Mouse (Mus musculus) cortical plate, adult 2 months (tissue): ENCODE data around the gene Dhrs7b. TPM values are rescaled to one million over a fixed set of nuclear protein-coding genes. Genes with fewer than 3 reads are reported as not detected.
"Not testable (repeated sequence)": the region's sequence is repeated elsewhere in the genome, so short reads cannot be mapped to it uniquely, and the experiment has no call there.

Experiments
- H3K27ac ChIP-seq: fragments of 200-500 bp; 2 replicates; pipeline ENCODE4 v1.5.1; 2012; ENCODE audit warnings: low read length, control low read depth, inconsistent platforms; ENCODE audit not compliant: insufficient read depth
- H3K4me1 ChIP-seq: fragments of 200-500 bp; 2 replicates; pipeline ENCODE4 v1.6.1; 2011; ENCODE audit warnings: low read length; ENCODE audit not compliant: control insufficient read depth, insufficient read depth
- H3K4me3 ChIP-seq: fragments of 200-500 bp; 2 replicates; pipeline ENCODE4 v1.5.1; 2011; ENCODE audit warnings: mild to moderate bottlenecking, low read length, control low read depth; ENCODE audit not compliant: insufficient read depth
- CTCF ChIP-seq: fragments of 200-500 bp; IDR thresholded peaks from 2 replicates; pipeline ENCODE4 v1.5.1; 2011; ENCODE audit warnings: mild to moderate bottlenecking, control low read depth, low read length; ENCODE audit not compliant: insufficient read depth; ENCODE audit errors: extremely low read depth
- POLR2A ChIP-seq: fragments of 200-500 bp; IDR thresholded peaks from 2 replicates; pipeline ENCODE4 v1.6.1; 2011; ENCODE audit warnings: mild to moderate bottlenecking, low read length, control low read depth; ENCODE audit not compliant: insufficient read depth; ENCODE audit errors: extremely low read depth
- polyA plus RNA-seq: library from polyadenylated mRNA; depleted of rRNA; stranded (reverse); fragments of >200 nt; gene quantifications from 2 replicates; pipeline ENCODE4 v1.2.3, GENCODE M21; 2012

The Dhrs7b gene
- polyA plus RNA-seq, 1 experiment, result 20.6 TPM

- TF ChIP-seq CTCF (no peak), POLR2A (no peak)
- H3K4me1 ChIP-seq, result no peaks in the 10 kb centered on the region
- H3K4me3 ChIP-seq, result peak overlapping the region; percentile 28
- H3K27ac ChIP-seq, result no peak overlapping the region
These were observed 19.4 kb upstream of the Dhrs7b start for GRCm38 (mm10) chr11:60811054-60811460.

GRCm38 (mm10) chr11:60811618-60812017 lies 18.8 kb upstream of the Dhrs7b start, which contains the start of gene Shmt1:
Gene Shmt1 (minus strand): TSS chr11:60811718.
- H3K4me3 ChIP-seq, result peak within 1 kb of the TSS; percentile 28
- not testable (repeated sequence) for H3K4me1 ChIP-seq, H3K27ac ChIP-seq

- TF ChIP-seq CTCF, result no peak
- no peak for TF ChIP-seq POLR2A
- Histone ChIP-seq H3K4me1 (no peaks in the 10 kb centered on the region), H3K4me3 (no peak overlapping the region), H3K27ac (no peak overlapping the region)
These were observed 14.0 kb upstream of the Dhrs7b start for GRCm38 (mm10) chr11:60816398-60816797.

- Histone ChIP-seq H3K27ac (no peak overlapping the region), H3K4me3 (no peak overlapping the region), H3K4me1 (no peaks in the 10 kb centered on the region)
- TF ChIP-seq POLR2A (no peak), CTCF (no peak)
These were observed 6.7 kb upstream of the Dhrs7b start for GRCm38 (mm10) chr11:60823771-60824170.

- H3K27ac ChIP-seq, result no peak overlapping the region
- no peaks in the 10 kb centered on the region for H3K4me1 ChIP-seq
- H3K4me3 ChIP-seq, result no peak overlapping the region
- no peak for TF ChIP-seq CTCF
These were observed 5.2 kb upstream of the Dhrs7b start for GRCm38 (mm10) chr11:60825191-60825590.

GRCm38 (mm10) chr11:60826700-60827099 lies 3.7 kb upstream of the Dhrs7b start:
- no peak overlapping the region for H3K27ac ChIP-seq
- no peak overlapping the region for H3K4me3 ChIP-seq
- H3K4me1 ChIP-seq, result peaks cover 2% of the 10 kb centered on the region; the same call in 1 of the 2 replicates
- no peak for TF ChIP-seq POLR2A
- no peak for TF ChIP-seq CTCF

- TF ChIP-seq CTCF, result no peak
- no peak for TF ChIP-seq POLR2A
- Histone ChIP-seq H3K27ac (no peak overlapping the region), H3K4me1 (peaks cover 2% of the 10 kb centered on the region; the same call in 1 of the 2 replicates), H3K4me3 (no peak overlapping the region)
These were observed 3.0 kb upstream of the Dhrs7b start for GRCm38 (mm10) chr11:60827241-60827945.

GRCm38 (mm10) chr11:60828903-60829302 lies 1.5 kb upstream of the Dhrs7b start:
- TF ChIP-seq POLR2A, result no peak
- TF ChIP-seq CTCF, result no peak
- Histone ChIP-seq H3K4me1 (peaks cover 2% of the 10 kb centered on the region; the same call in 1 of the 2 replicates), H3K4me3 (no peak overlapping the region), H3K27ac (no peak overlapping the region)

GRCm38 (mm10) chr11:60836897-60837296 lies 6.5 kb downstream of the Dhrs7b start:
- no peak overlapping the region for H3K4me3 ChIP-seq
- no peak overlapping the region for H3K27ac ChIP-seq
- TF ChIP-seq CTCF, result no peak
- no peaks in the 10 kb centered on the region for H3K4me1 ChIP-seq

GRCm38 (mm10) chr11:60837644-60838406 lies 7.4 kb downstream of the Dhrs7b start:
- no peaks in the 10 kb centered on the region for H3K4me1 ChIP-seq
- no peak overlapping the region for H3K4me3 ChIP-seq
- no peak for TF ChIP-seq CTCF
- no peak for TF ChIP-seq POLR2A
- H3K27ac ChIP-seq, result no peak overlapping the region
